Mouse (Mus musculus) erythroblast, embryonic 14.5 days (primary cell): Measurements from ENCODE around the gene Chil5.

Experiments
- GATA1 ChIP-seq: IDR thresholded peaks from 2 replicates; pipeline ENCODE4 v1.6.1; 2012; ENCODE audit warnings: low read length, inconsistent platforms, mixed read lengths
- TAL1 ChIP-seq: IDR thresholded peaks from 3 replicates; pipeline ENCODE4 v1.6.1; 2012; ENCODE audit warnings: low read length, inconsistent platforms, mixed read lengths

- TF ChIP-seq TAL1 (no peak), GATA1 (no peak)
Measured at GRCm38 (mm10) chr3:106024135-106024534, 8.5 kb downstream of the Chil5 start.
